Mouse (Mus musculus): ENCODE data around the gene Rptor. TPM values are rescaled to one million over a fixed set of nuclear protein-coding genes. Genes with fewer than 3 reads are reported as not detected.

Rptor gene
- total RNA-seq, 2 experiments from 2014 or later, result 63.1 to 64.1 TPM

- no peak for DNase-seq (ENCODE audit: low spot score in 2 of 2)
Measured at GRCm38 (mm10) chr11:119732961-119733656, 130.4 kb downstream of the Rptor start.

DNA sequence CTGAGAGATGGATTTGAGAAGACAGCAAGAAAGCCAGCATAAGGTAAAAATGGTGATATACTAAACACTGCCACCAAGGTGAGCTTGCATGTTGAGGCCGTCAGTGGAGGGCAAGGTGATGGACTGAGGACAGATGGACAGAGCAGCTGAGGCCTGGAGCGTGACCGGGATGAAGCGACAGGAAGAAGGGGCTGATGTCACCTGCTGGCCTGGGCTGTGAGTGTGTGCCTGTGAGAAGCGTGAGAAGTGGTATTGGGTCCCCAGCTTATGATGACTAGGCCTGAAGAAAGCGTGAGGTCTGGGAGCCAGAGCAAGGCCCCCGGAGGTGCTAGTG, 130.9 kb downstream of the Rptor start:
- no peak for DNase-seq (ENCODE audit: low spot score in 2 of 2)

DNA sequence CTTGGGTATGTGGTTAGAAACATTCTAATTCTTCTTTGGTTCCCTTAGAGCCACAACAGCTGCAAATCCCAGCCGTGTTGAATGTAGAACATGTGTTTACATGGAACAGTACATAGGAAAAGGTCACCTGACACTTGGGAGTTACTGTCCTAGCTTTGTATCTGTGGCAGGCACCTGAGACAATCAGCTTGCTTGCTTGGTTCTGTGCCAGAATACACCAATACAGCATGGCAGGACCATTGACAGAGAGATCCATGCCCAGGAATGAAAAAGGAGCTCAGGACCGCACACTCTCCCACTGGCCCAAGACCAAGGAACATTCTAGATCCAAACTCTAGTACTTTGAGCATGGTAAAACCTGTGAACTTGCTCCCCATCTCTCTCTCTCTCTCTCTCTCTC, 132.4 kb downstream of the Rptor start:
- no peak for DNase-seq (ENCODE audit: low spot score in 2 of 2)

DNA sequence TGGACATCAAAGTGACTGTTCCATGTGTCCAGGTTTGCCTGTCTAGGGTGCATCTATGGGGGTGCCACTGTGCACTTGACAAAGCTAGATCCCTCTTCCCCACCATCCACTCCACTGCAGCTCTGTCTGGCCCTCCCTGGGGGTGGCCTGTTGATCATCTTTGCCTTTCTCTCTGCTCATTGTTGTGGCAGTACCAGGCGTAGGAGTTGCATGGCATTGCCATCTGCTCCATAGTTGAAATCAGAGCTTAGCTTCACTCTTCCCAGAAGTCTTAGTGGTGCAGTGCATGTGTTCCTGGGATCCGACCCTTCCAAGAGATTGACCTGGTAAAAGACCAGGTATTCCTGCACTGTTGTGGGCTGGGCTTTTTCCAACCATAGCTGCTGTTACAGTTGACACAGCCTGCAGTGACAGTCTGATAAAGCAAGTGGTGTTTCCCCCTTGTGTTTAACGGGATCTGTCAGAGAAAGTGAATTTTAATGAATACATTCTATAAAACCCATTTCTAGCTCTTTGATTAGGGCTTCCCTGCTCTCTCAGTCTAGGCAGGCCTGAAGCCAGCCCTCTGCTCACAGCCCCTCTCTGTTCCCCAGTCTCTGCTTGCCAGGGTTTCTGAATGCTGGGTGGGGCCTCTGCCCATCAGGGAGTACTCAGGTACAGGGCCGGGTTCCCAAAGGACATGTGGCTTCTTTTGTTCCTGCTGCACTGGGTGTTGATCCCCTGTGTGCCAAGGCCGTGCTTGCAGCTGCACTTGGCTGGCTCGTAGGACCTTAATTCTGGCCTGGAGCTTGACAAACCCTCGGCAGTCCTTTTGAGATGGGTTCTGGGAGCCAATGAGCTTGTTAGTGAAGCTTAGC, 136.5 kb downstream of the Rptor start:
- peak; percentile 18 to 57 for DNase-seq (ENCODE audit: low spot score in 2 of 2)

- DNase-seq (ENCODE audit: low spot score in 2 of 2), result no peak
Measured at GRCm38 (mm10) chr11:119741401-119741800, 138.7 kb downstream of the Rptor start.

DNA sequence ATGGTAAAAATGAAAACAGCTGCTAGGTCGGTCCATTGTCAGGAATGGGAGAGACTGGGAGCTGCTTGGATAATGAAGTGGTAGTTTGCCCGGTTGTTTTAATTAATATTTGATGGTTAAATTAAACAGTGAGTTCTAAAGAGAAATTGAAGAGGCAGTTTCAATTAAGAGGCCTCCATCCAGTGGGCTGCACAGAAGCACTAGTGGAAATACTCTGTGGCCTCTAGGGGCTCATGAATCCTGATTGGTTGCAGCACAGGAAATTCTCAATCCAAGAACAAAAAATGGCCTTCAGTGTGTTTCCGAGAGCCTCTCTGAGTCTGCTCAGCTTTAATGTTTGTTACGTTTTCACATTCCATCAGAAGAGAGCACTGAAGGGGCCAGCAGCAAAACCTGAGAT, 141.7 kb downstream of the Rptor start:
- DNase-seq (ENCODE audit: low spot score in 2 of 2), result no peak

DNA sequence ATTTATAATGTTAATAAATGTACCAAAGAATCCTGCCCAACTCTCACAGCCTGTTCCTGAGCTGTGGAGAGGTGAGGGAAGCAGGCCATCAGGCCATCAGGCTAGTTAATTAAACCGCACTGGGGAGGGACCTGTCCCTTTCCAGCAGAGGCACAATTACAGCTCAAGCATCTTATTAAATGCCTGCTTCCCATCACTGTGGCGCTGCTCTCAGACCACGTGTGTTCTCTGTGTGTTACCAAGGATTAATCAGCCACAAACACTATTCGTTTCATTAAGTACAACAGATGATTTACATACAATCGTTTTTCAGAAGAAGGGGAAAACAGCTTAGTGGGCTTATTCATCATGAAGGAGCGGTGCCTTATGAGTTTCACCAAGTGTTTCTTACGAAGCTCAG, 142.6 kb downstream of the Rptor start:
- no peak for DNase-seq (ENCODE audit: low spot score in 2 of 2)

GRCm38 (mm10) chr11:119754459-119754858, 151.8 kb downstream of the Rptor start:
- no peak for DNase-seq (ENCODE audit: low spot score in 2 of 2)

DNA sequence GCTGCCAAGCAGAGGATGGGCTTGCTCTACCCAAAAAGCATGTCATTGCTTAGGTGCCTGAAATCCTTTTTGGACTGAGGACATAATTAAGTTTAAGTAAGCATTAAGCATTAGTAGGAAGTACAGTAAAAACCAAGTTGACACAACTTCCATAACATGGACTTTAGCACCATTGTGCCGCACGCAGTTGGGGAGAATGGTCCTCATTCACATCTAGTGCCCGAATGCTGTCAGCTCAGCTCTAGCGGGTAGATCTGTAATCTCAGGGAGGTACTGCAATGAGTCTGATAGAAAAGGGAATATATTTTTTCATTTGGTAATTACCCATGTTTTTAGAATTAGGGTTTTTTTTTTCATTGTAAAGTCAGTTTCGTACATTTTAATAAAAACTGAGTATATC, 155.5 kb downstream of the Rptor start:
- DNase-seq (ENCODE audit: low spot score in 2 of 2), result no peak

DNA sequence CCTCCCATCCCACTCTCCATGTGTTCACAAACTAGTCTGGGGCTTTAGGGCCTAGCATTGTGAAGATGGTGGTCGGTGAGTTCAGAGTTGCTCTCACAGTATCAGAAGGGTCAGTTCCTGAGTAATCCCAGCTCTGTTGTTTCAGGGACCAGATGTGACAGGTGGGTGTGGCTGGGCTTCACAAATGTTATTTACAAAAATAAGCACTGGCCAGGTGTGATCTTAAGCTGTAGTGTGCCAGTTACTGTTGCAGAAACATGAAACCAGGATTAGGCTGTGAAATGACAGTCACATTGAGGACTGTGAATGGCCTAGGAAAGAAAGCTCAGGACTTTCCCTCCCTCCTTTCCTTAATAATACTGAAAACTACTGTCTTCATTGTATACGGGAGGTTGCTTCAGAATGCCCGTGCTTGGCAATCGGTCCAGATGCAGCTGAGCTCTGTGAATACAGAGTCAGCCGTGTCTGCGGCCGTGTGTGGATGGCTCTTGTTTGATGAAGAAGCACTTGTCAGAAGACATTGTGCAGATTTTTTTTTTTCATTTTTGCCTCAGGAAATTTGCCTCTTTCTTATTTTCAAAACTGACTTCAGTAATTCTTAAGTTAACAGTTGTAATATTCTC, 156.1 kb downstream of the Rptor start:
- no peak for DNase-seq (ENCODE audit: low spot score in 2 of 2)

DNA sequence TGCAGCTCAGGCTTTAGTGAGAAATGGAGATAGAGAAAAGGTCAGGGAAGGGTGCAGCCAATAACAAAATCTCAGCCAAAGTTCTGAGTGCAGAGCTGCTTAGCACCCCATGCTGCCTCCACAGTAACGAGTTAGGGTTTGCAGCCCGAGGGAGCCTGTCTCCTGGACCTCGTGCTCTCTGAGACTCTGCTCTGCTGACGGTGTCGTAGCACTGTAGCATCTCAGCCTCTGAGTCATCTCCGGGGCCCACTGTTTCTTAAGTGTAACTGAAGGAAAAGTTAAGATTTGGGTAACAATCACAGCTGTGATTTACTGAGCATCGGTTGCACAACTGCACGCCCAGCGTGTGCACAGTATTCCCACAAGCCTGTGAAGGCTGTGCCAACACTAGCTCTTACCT, 160.2 kb downstream of the Rptor start:
- peak; percentile 14 to 19 for DNase-seq (ENCODE audit: low spot score in 2 of 2)

DNA sequence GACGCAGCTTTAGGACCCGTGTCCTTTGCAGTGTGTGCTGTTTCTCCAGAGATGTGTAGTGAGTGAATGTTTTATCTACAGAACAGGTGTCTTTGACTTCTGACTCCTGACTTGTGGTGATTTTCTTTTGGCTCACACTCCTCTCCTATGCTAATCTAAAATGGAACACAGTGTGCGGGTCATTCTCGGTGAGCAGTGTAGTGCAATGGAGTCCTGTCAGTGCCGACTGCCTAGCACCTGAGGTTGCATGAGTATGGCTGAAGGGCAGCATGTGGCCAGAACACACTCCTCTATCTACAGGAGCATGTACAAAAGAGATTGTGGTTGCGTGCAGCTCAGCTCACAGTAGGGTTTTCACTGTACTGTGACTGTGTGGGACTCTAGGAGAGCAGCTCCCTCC, 163.3 kb downstream of the Rptor start:
- DNase-seq (ENCODE audit: low spot score in 2 of 2), result no peak

GRCm38 (mm10) chr11:119766782-119767459, 164.2 kb downstream of the Rptor start:
- DNase-seq (ENCODE audit: low spot score in 2 of 2), result no peak

- no peak for DNase-seq (ENCODE audit: low spot score in 2 of 2)
Measured at GRCm38 (mm10) chr11:119767525-119767924, 164.8 kb downstream of the Rptor start.

- no peak for DNase-seq (ENCODE audit: low spot score in 2 of 2)
Measured at GRCm38 (mm10) chr11:119768511-119768910, 165.8 kb downstream of the Rptor start.

- DNase-seq (ENCODE audit: low spot score in 2 of 2), result no peak
Measured at GRCm38 (mm10) chr11:119769666-119770065, 167.0 kb downstream of the Rptor start.

GRCm38 (mm10) chr11:119770985-119771384, 168.3 kb downstream of the Rptor start:
- no peak for DNase-seq (ENCODE audit: low spot score in 2 of 2)

- DNase-seq (ENCODE audit: low spot score in 2 of 2), result no peak
Measured at GRCm38 (mm10) chr11:119772896-119773295, 170.2 kb downstream of the Rptor start.

DNA sequence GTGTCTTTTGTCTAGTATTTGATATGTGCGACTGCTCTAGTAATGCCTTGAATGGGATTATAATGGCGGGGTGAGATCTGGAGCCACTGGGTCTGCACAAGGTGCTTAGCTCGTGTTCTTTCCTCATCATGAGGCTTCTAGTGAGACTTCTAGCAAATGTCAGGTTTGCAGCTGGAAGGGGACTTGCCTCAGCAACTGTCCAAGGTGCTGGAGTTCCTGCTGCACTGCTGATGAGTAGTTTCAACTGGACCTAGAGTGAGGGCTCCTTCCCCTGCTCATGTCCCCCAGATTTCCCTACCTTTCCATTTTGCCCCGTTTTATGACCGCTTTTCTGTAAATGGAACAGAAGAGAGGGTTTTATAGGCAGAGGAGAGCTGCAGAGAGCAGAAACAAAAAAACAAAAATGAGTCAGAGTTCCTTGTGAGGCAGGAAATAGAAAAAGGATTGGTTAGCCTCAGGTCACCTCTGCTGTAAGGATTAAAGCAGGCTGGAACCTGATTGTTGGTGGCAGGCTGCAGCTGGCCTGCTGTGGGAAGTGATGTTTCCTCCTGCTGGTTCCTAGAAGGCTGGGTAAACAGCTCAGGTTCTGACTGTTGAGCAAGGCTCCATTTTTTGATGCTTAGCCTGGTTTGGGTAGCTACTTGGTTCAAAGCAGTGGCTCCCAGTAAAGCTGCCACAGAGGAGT, 172.5 kb downstream of the Rptor start:
- DNase-seq (ENCODE audit: low spot score in 2 of 2), result no peak

DNA sequence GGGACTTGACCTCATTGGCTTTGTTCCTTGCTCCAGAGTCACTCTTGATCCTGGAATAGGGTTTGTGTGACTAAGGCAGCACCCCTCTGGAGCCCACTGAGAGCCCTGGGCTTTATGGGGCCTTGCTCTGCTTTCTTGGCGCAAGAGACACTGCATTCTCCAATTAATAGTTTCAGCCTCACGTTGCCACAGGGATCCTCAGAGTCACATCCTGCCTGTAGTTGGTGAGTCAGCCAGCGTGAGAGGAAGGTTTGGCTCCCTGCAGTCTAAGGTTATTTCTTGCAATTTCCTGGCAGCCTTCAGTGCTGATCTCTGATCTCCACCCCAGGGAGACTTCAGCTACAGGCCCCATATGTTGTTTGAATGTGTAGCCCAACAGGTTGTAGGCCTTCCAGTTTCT, 174.5 kb downstream of the Rptor start:
- no peak for DNase-seq (ENCODE audit: low spot score in 2 of 2)

- no peak for DNase-seq (ENCODE audit: low spot score in 2 of 2)
Measured at GRCm38 (mm10) chr11:119777872-119778271, 175.2 kb downstream of the Rptor start.

Measured in left cerebral cortex, adult 18-20 months (tissue).